Mouse (Mus musculus) thymus, adult 2 months (tissue): ENCODE results near the gene Zfand3. TPM values are rescaled to one million over a fixed set of nuclear protein-coding genes. Genes with fewer than 3 reads are reported as not detected.

Experiments used
- DNase-seq: peaks from one replicate; pipeline ENCODE4 v3.0.0; 2021
- H3K27ac ChIP-seq: fragments of 200-500 bp; 2 replicates; pipeline ENCODE4 v1.5.1; 2012; ENCODE audit warnings: low read length, control low read depth; ENCODE audit not compliant: control insufficient read depth, insufficient read depth
- H3K27me3 ChIP-seq: fragments of 200-500 bp; 2 replicates; pipeline ENCODE4 v1.6.1; 2012; ENCODE audit warnings: mild to moderate bottlenecking, low read length, moderate library complexity, mixed read lengths; ENCODE audit not compliant: control insufficient read depth, insufficient read depth
- H3K36me3 ChIP-seq: fragments of 200-500 bp; 2 replicates; pipeline ENCODE4 v1.6.1; 2012; ENCODE audit warnings: mild to moderate bottlenecking, low read length, moderate library complexity; ENCODE audit not compliant: control insufficient read depth, insufficient read depth
- H3K4me1 ChIP-seq: fragments of 200-500 bp; replicated peaks from 2 replicates; pipeline ENCODE4 v1.6.1; 2012; ENCODE audit warnings: low read length; ENCODE audit not compliant: control insufficient read depth, insufficient read depth
- H3K4me3 ChIP-seq: fragments of 200-500 bp; 2 replicates; pipeline ENCODE4 v1.5.1; 2012; ENCODE audit warnings: mild to moderate bottlenecking, low read length, control low read depth, moderate library complexity; ENCODE audit not compliant: control insufficient read depth, insufficient read depth
- CTCF ChIP-seq: fragments of 200-500 bp; IDR thresholded peaks from 2 replicates; pipeline ENCODE4 v1.5.1; 2012; ENCODE audit warnings: mild to moderate bottlenecking, control low read depth, low read length, moderate library complexity, borderline replicate concordance; ENCODE audit not compliant: control insufficient read depth, poor library complexity, insufficient read depth; ENCODE audit errors: extremely low read depth
- POLR2A ChIP-seq: fragments of 200-500 bp; IDR thresholded peaks from 2 replicates; pipeline ENCODE4 v1.6.1; 2012; ENCODE audit warnings: mild to moderate bottlenecking, low read length, control low read depth, moderate library complexity; ENCODE audit not compliant: control insufficient read depth, poor library complexity, insufficient read depth; ENCODE audit errors: extremely low read depth
- WGBS: fragments of 180-500 bp; shearing (Covaris S2); methylation state at CpG from one replicate; pipeline ENCODE4 v1.1.7; 2018; 5-methylcytosine and 5-hydroxymethylcytosine counted together
- polyA plus RNA-seq: library from polyadenylated mRNA; depleted of rRNA; stranded (reverse); fragments of >200 nt; gene quantifications from 2 replicates; pipeline ENCODE4 v1.2.3, GENCODE M21; 2012; rRNA removed

Gene Zfand3
- polyA plus RNA-seq, 1 experiment: 75.6 TPM

- H3K4me1 ChIP-seq: peaks cover 5% of the 10 kb centered on the region
- no peak overlapping the region for H3K27ac ChIP-seq
- no peak overlapping the region for H3K4me3 ChIP-seq
- 91% methylated on average over 6 of the region's 6 CpGs for WGBS
- H3K36me3 ChIP-seq: no peaks in the 10 kb centered on the region
- TF ChIP-seq CTCF (no peak), POLR2A (no peak)
- no peaks in the 10 kb centered on the region for H3K27me3 ChIP-seq
- DNase-seq: no peak
These were observed 255.4 kb downstream of the Zfand3 start for GRCm38 (mm10) chr17:30259938-30260337.

Other genes starting within 250 kb of the Zfand3 start
- 11.8 and 16.1 TPM in 2 replicates for gene Mdga1, start 34.6 kb upstream of the Zfand3 start, polyA plus RNA-seq